Mouse (Mus musculus) cortical plate, adult 2 months (tissue): ENCODE measurements at regions not wholly inside any gene's neighbourhood (a gene's known extent, or its start where the extent isn't known, plus 50 kb on each side); places are given as distances from the start of the nearest gene placed in this dataset.

Experiments used
- CTCF ChIP-seq: fragments of 200-500 bp; IDR thresholded peaks from 2 replicates; pipeline ENCODE4 v1.5.1; 2011; ENCODE audit warnings: mild to moderate bottlenecking, control low read depth, low read length; ENCODE audit not compliant: insufficient read depth; ENCODE audit errors: extremely low read depth
- POLR2A ChIP-seq: fragments of 200-500 bp; IDR thresholded peaks from 2 replicates; pipeline ENCODE4 v1.6.1; 2011; ENCODE audit warnings: mild to moderate bottlenecking, low read length, control low read depth; ENCODE audit not compliant: insufficient read depth; ENCODE audit errors: extremely low read depth

DNA sequence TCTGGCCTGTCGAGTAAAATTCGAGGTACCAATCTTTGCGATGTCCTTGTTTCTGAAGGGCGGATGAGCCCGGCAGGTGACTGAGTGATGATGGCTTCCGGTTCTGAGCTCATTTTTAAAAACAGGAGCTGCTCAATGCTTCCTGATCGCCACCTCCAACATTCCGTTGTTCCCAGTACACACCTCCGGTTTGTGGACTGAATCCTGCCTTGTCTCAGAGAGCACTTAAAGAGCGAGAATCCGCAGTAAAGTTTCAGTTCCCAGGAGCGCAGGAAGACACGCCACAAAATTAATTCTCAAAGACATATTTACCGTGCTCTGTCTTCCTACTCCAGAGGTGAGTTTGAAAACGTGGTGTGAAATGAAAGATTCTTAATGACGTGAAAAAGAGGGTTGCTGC, 66.4 kb upstream of the Plcz1 start:
- no peak for TF ChIP-seq CTCF
- no peak for TF ChIP-seq POLR2A
